Mouse (Mus musculus): Measurements from ENCODE around the gene Gm6880. TPM values are rescaled to one million over a fixed set of nuclear protein-coding genes. Genes with fewer than 3 reads are reported as not detected.
A peak's percentile ranks its signal among the peaks of the same experiment; 100 is the strongest.
"Not testable (repeated sequence)": the region's sequence is repeated elsewhere in the genome, so short reads cannot be mapped to it uniquely, and the experiment has no call there.

Gm6880 gene
- polyA plus RNA-seq (2015; fragmentation: Nextera tagmentation; extraction: Ambion mirVana): not detected in 2 replicates

DNA sequence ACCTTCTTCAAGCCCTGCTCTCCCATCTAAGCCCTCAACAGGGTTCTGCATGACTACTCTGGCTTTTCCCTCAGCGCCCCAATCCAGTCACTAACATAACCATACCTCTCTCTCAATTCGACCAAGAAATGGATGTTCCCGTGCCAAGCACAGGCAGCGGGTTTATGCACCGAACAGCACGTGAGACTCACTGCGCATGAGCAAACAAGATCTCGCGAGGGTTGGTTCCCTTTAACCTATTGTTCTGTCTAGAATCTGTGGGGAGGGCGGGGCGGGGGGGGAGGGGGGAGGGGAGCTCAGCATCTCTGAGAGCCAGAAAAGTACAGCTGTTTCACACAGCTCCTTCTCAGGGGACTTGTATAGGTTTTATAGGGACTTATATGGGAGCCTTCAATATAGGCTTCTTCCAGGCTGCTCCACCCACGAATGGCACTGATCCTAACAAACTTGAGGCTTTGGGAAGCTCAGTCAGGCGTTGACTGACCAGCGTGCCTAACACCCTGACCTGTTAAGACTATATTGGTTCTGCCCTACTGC, at the start of gene Gm6880:
Gm6880 (minus strand) TSS at position 51 of the 537 bp plus-strand sequence.
- H3K27me3 ChIP-seq (replicated peaks; ENCODE audit: control insufficient read depth, insufficient read depth, low read length); H3K36me3 ChIP-seq (ENCODE audit: control insufficient read depth, insufficient read depth, low read length); H3K27ac ChIP-seq (ENCODE audit: low read depth, low read length); H3K9me3 ChIP-seq (ENCODE audit: control insufficient read depth, low read length); H3K4me2 ChIP-seq (ENCODE audit: low read length); H3K4me1 ChIP-seq (ENCODE audit: control insufficient read depth, insufficient read depth, low read depth, low read length); ATAC-seq; H3K9ac ChIP-seq (ENCODE audit: low read depth, low read length); H3K4me3 ChIP-seq (ENCODE audit: low read length): not testable (repeated sequence)
- 72% methylated on average over 13 of the region's 14 CpGs for WGBS

- H3K27me3 ChIP-seq (replicated peaks; ENCODE audit: control insufficient read depth, insufficient read depth, low read length): not testable (repeated sequence)
Measured at GRCm38 (mm10) chrX:74517461-74517860, 36.3 kb upstream of the Gm6880 start.

DNA sequence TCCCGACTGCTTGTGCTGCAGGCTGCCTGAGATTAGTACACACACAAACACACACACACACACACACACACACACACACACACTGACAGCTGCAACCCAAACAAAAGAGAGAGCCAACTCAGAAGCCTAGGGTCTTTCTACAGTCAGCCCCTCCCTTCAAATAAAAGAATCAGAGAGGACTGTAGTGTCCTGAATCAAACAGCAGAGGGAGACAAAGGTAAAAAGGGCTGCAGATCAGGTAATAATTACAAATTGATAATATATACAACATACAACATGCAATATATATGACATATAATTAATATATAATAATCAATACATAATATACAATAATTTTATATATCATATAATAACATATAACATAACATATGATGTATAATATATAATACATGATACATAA, 15.9 kb upstream of the Gm6880 start:
- WGBS: 60% methylated on average over 1 of the region's 1 CpGs
- no peaks in the 10 kb centered on the region for H3K27me3 ChIP-seq (replicated peaks; ENCODE audit: control insufficient read depth, insufficient read depth, low read length)
- no peaks in the 10 kb centered on the region for H3K36me3 ChIP-seq (ENCODE audit: control insufficient read depth, insufficient read depth, low read length)
- H3K9ac ChIP-seq (ENCODE audit: low read depth, low read length): no peak overlapping the region
- H3K4me3 ChIP-seq (ENCODE audit: low read length): no peak overlapping the region
- no peak overlapping the region for H3K4me2 ChIP-seq (ENCODE audit: low read length)
- no peaks in the 10 kb centered on the region for H3K9me3 ChIP-seq (ENCODE audit: control insufficient read depth, low read length)
- no peak for ATAC-seq
- H3K4me1 ChIP-seq (ENCODE audit: control insufficient read depth, insufficient read depth, low read depth, low read length): no peaks in the 10 kb centered on the region
- H3K27ac ChIP-seq (ENCODE audit: low read depth, low read length): no peak overlapping the region

More at GRCm38 (mm10) chrX:74517461-74517860, 36.3 kb upstream of the Gm6880 start:
- H3K9ac ChIP-seq (ENCODE audit: low read depth, low read length); ATAC-seq; H3K4me2 ChIP-seq (ENCODE audit: low read length); H3K4me3 ChIP-seq (ENCODE audit: low read length); H3K9me3 ChIP-seq (ENCODE audit: control insufficient read depth, low read length); H3K36me3 ChIP-seq (ENCODE audit: control insufficient read depth, insufficient read depth, low read length); H3K4me1 ChIP-seq (ENCODE audit: control insufficient read depth, insufficient read depth, low read depth, low read length); H3K27ac ChIP-seq (ENCODE audit: low read depth, low read length): not testable (repeated sequence)

- 11% methylated on average over 4 of the region's 4 CpGs for WGBS
- peak; percentile 90 for ATAC-seq
- no peak overlapping the region for H3K27ac ChIP-seq (ENCODE audit: low read depth, low read length)
- H3K9ac ChIP-seq (ENCODE audit: low read depth, low read length): no peak overlapping the region
- no peaks in the 10 kb centered on the region for H3K9me3 ChIP-seq (ENCODE audit: control insufficient read depth, low read length)
- H3K4me2 ChIP-seq (ENCODE audit: low read length): no peak overlapping the region
- no peaks in the 10 kb centered on the region for H3K36me3 ChIP-seq (ENCODE audit: control insufficient read depth, insufficient read depth, low read length)
- no peak overlapping the region for H3K4me3 ChIP-seq (ENCODE audit: low read length)
- H3K4me1 ChIP-seq (ENCODE audit: control insufficient read depth, insufficient read depth, low read depth, low read length): no peaks in the 10 kb centered on the region
- H3K27me3 ChIP-seq (replicated peaks; ENCODE audit: control insufficient read depth, insufficient read depth, low read length): no peaks in the 10 kb centered on the region
Measured at GRCm38 (mm10) chrX:74452773-74453172, 28.4 kb downstream of the Gm6880 start.

DNA sequence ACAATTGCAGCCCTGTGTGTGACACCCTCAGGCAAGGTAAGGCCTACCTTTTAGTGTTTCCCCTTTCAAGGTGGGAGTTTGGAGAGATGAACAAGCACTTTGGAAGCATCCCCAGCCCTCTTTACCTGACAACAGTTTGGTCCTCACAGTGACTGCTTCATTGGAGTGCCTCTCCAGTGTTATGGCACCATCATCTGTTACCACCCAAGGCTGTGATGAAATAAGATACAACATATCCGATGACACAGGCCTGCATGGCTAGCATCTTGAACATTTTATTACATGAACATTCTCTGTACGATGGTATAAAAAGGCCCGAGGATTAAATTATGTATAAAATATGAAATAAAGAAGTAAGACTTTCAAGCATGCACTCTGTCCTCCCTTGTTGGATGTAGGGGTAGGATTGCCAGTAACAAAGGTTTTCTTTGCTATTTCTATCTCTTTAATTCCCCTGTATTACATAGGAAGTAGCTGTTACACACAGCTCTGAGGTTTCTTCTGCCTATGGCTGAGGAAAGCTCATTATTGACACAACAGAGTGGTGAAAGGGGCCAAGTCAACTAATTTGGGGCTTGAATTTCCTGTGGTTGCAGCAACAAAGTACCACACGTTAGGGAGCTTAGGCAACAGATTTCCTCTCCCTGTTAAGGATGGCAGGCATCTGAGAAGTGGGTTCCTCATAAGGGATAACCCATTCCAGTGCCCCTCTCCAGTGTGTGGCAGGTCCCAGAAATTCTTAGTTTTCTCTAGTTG, 29.9 kb downstream of the Gm6880 start:
- Histone ChIP-seq H3K4me2 (ENCODE audit: low read length) (no peak overlapping the region), H3K4me1 (ENCODE audit: control insufficient read depth, insufficient read depth, low read depth, low read length) (no peaks in the 10 kb centered on the region), H3K9me3 (ENCODE audit: control insufficient read depth, low read length) (no peaks in the 10 kb centered on the region), H3K9ac (ENCODE audit: low read depth, low read length) (no peak overlapping the region), H3K36me3 (ENCODE audit: control insufficient read depth, insufficient read depth, low read length) (no peaks in the 10 kb centered on the region), H3K4me3 (ENCODE audit: low read length) (no peak overlapping the region), H3K27ac (ENCODE audit: low read depth, low read length) (no peak overlapping the region), H3K27me3 (replicated peaks; ENCODE audit: control insufficient read depth, insufficient read depth, low read length) (no peaks in the 10 kb centered on the region)
- WGBS: 88% methylated on average over 4 of the region's 4 CpGs
- ATAC-seq: no peak

Other genes with a start within 250 kb of the Gm6880 start
- gene Flna, start 231.6 kb downstream of the Gm6880 start, polyA plus RNA-seq (2015; fragmentation: Nextera tagmentation; extraction: Ambion mirVana): 77.4 and 103 TPM in 2 replicates
- 13.1 and 14.8 TPM in 2 replicates for gene Emd, start 226.7 kb downstream of the Gm6880 start, polyA plus RNA-seq (2015; fragmentation: Nextera tagmentation; extraction: Ambion mirVana)
- gene Rpl10, start 210.6 kb downstream of the Gm6880 start, polyA plus RNA-seq (2015; fragmentation: Nextera tagmentation; extraction: Ambion mirVana): 342 and 444 TPM in 2 replicates
- gene Taz, start 199.5 kb downstream of the Gm6880 start, polyA plus RNA-seq (2015; fragmentation: Nextera tagmentation; extraction: Ambion mirVana): 78.4 and 79.0 TPM in 2 replicates
- 4.4 and 4.7 TPM in 2 replicates for gene Dnase1l1, start 199.1 kb downstream of the Gm6880 start, polyA plus RNA-seq (2015; fragmentation: Nextera tagmentation; extraction: Ambion mirVana)
- gene Atp6ap1, start 184.3 kb downstream of the Gm6880 start, polyA plus RNA-seq (2015; fragmentation: Nextera tagmentation; extraction: Ambion mirVana): 331 and 347 TPM in 2 replicates
- 978 and 991 TPM in 2 replicates for gene Gdi1, start 176.4 kb downstream of the Gm6880 start, polyA plus RNA-seq (2015; fragmentation: Nextera tagmentation; extraction: Ambion mirVana)
- gene Fam50a, start 168.4 kb downstream of the Gm6880 start, polyA plus RNA-seq (2015; fragmentation: Nextera tagmentation; extraction: Ambion mirVana): 61.5 and 61.7 TPM in 2 replicates
- 38.2 and 49.4 TPM in 2 replicates for gene Plxna3, start 152.3 kb downstream of the Gm6880 start, polyA plus RNA-seq (2015; fragmentation: Nextera tagmentation; extraction: Ambion mirVana)
- gene Lage3, start 127.8 kb downstream of the Gm6880 start, polyA plus RNA-seq (2015; fragmentation: Nextera tagmentation; extraction: Ambion mirVana): 69.7 and 78.4 TPM in 2 replicates
- gene Ubl4a, start 108.2 kb downstream of the Gm6880 start, polyA plus RNA-seq (2015; fragmentation: Nextera tagmentation; extraction: Ambion mirVana): 72.9 and 74.6 TPM in 2 replicates
- gene Slc10a3, start 108.0 kb downstream of the Gm6880 start, polyA plus RNA-seq (2015; fragmentation: Nextera tagmentation; extraction: Ambion mirVana): 7.5 and 8.2 TPM in 2 replicates
- gene Fam3a, start 88.1 kb downstream of the Gm6880 start, polyA plus RNA-seq (2015; fragmentation: Nextera tagmentation; extraction: Ambion mirVana): 35.5 and 37.9 TPM in 2 replicates
- 14.3 and 17.1 TPM in 2 replicates for gene Ikbkg, start 88.1 kb downstream of the Gm6880 start, polyA plus RNA-seq (2015; fragmentation: Nextera tagmentation; extraction: Ambion mirVana)
- gene G6pdx, start 52.2 kb downstream of the Gm6880 start, polyA plus RNA-seq (2015; fragmentation: Nextera tagmentation; extraction: Ambion mirVana): 46.0 and 50.8 TPM in 2 replicates
- not detected in 2 replicates for gene Olfr1326-ps1, start 93.5 kb upstream of the Gm6880 start, polyA plus RNA-seq (2015; fragmentation: Nextera tagmentation; extraction: Ambion mirVana)
- gene Olfr1325, start 111.3 kb upstream of the Gm6880 start, polyA plus RNA-seq (2015; fragmentation: Nextera tagmentation; extraction: Ambion mirVana): not detected in 2 replicates
- gene Gm5640, start 164.2 kb upstream of the Gm6880 start, polyA plus RNA-seq (2015; fragmentation: Nextera tagmentation; extraction: Ambion mirVana): 0.27 and 0.29 TPM in 2 replicates